Mouse (Mus musculus) G1E (cell line): ENCODE results near the gene Rsg1.

Experiments
- CTCF ChIP-seq: IDR thresholded peaks from 2 replicates; pipeline ENCODE4 v1.5.1; 2012; ENCODE audit warnings: low read depth, low read length, inconsistent platforms, mixed read lengths
- GATA2 ChIP-seq: IDR thresholded peaks from 2 replicates; pipeline ENCODE4 v1.6.1; 2012; ENCODE audit warnings: low read depth, low read length, inconsistent platforms, borderline replicate concordance
- POLR2AphosphoS5 ChIP-seq: IDR thresholded peaks from 2 replicates; pipeline ENCODE4 v1.6.1; 2012; ENCODE audit warnings: low read depth, low read length, inconsistent platforms; ENCODE audit not compliant: insufficient replicate concordance
- TAL1 ChIP-seq: conservative IDR thresholded peaks from 2 replicates; pipeline ENCODE4 v1.6.1; 2012; ENCODE audit warnings: low read depth, low read length, inconsistent platforms, mixed read lengths

DNA sequence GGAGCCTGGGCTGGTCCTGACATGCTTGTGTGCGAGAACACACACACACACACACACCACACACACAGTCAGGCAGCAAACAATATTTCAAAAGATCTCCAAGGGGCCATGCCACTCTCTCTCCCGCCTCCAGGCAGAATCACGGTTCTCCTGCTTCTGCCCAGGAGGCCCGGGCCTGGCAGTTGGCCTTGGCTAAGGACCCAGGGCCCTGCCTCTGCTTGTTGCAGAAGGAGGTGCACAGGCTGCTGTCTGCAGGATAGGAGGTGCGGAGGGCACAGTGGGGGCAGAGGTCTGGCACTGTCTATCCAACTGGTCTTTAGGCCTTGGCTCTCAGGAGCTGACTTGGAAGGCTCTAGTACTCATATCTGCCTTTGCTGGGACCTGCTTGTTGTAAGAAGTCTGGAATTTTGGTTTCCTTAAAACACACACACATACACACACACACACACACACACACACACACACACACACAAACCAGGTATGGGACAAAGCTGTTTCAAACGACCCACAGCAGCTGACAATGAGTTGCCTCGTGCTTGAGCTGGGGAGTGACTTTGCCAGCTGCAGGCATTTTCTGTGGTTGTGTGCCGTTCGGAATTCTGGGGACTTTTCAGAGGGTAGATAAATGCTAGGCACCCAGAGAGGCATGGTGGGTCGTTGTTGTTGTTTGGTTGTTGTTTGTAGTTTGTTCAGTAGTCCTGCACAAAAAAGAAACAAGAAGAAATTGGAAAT is 49.3 kb downstream of the Rsg1 start:
- TF ChIP-seq CTCF (no peak), TAL1 (no peak), POLR2AphosphoS5 (no peak), GATA2 (no peak)
